Mouse (Mus musculus): ENCODE results near the gene Gm21822.
"Not testable (repeated sequence)": the region's sequence is repeated elsewhere in the genome, so short reads cannot be mapped to it uniquely, and the experiment has no call there.

Gm21822 gene

GRCm38 (mm10) chrY:18654182-18654581 lies at the start of gene Gm21822:
TSS of gene Gm21822 (plus strand) at chrY:18654482.
- DNase-seq (ENCODE audit: low spot score) = not testable (repeated sequence)

Measured in T-cell, adult 2 months (primary cell).